Mouse (Mus musculus): Measurements from ENCODE around the gene Zfp948. TPM values are rescaled to one million over a fixed set of nuclear protein-coding genes. Genes with fewer than 3 reads are reported as not detected.

Gene Zfp948
- polyA plus RNA-seq, 1 experiment, result 2.0 TPM

- Histone ChIP-seq H3ac (ENCODE audit: control insufficient read depth, insufficient read length) (peak overlapping the region; percentile 45), H3K36me3 (ENCODE audit: control insufficient read depth, insufficient read depth) (no peaks in the 10 kb centered on the region), H3K4me3 (peak overlapping the region; percentile 39), H3K27me3 (ENCODE audit: control insufficient read depth, insufficient read depth, insufficient read length) (no peaks in the 10 kb centered on the region), H3K4me2 (ENCODE audit: low read depth) (peak overlapping the region; percentile 84), H3K79me2 (ENCODE audit: control insufficient read depth, insufficient read depth) (no peaks in the 10 kb centered on the region)
- no peak for TF ChIP-seq SRF (IDR thresholded peaks at IDR 0.05; ENCODE audit: control insufficient read depth, insufficient read length, low read depth)
- no peak for TF ChIP-seq POLR2A (IDR thresholded peaks at IDR 0.05; ENCODE audit: insufficient read length, low read depth)
- no peak for TF ChIP-seq MAX (IDR thresholded peaks at IDR 0.05; ENCODE audit: low read depth)
- TF ChIP-seq TCF3 (IDR thresholded peaks at IDR 0.05; ENCODE audit: insufficient read length, low read depth), result no peak
- no peak for TF ChIP-seq MYOD1 (IDR thresholded peaks at IDR 0.05; ENCODE audit: control insufficient read depth in 1 of 3, insufficient read length in 2 of 3, low read depth in 2 of 3)
- TF ChIP-seq E2F4 (IDR thresholded peaks at IDR 0.05; ENCODE audit: insufficient read depth), result no peak
- no peak for TF ChIP-seq REST (IDR thresholded peaks at IDR 0.05; ENCODE audit: insufficient read depth, insufficient read length)
- no peak for TF ChIP-seq POLR2AphosphoS2 (IDR thresholded peaks at IDR 0.05; ENCODE audit: insufficient read length, low read depth)
- no peak for TF ChIP-seq TCF12 (IDR thresholded peaks at IDR 0.05; ENCODE audit: insufficient read depth, poor library complexity, severe bottlenecking)
- TF ChIP-seq USF1 (IDR thresholded peaks at IDR 0.05; ENCODE audit: low read depth), result no peak
- no peak for TF ChIP-seq MYOG (IDR thresholded peaks at IDR 0.05; ENCODE audit: control insufficient read depth in 1 of 3, insufficient read depth in 1 of 3, insufficient read length in 2 of 3, low read depth in 2 of 3)
- no peak for TF ChIP-seq CEBPB (IDR thresholded peaks at IDR 0.05; ENCODE audit: insufficient read depth, poor library complexity, severe bottlenecking)
Measured at GRCm38 (mm10) chr17:21531621-21532020, 35.2 kb upstream of the Zfp948 start.

DNA sequence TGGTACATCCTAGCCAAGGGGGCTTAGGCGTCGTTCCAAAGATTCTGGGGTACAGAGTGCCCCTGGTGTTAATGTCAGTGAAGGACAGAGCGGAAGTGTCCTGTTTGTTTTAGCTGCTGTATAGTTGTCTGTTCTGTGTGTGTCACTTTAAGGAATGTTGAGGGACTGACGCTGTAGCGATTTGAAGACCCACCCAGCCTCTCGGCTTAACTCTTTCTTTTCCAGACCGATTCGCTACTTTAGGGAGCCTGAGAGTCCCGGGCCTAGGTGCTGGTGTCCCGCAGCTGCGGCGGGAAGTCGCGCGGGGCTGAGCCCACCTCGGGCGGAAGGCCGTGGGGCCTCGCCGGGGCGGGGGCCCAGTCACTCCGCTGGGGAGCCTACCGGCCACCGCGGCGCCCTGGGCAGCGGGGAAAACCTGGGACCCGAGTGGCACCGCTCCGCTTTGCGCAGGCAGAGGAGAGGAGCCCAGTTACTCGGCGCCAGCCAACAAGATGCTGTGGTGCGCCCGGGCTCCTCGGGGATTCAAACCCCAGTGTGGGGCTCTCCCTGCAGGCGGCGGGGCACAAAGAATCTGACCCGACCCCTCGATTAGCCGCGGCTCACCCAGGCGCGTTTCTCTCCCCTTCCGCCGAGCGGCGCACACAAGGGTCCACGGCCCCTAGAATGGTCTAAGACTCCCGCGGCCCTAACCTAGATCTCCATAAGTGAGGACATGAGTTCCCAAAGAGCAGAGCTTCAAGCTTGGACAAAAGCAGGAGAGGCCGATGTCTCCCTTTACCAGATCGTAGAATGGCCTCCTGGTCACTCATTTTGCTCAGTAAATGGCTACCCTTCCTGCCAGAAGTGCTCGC, 34.5 kb upstream of the Zfp948 start:
- Histone ChIP-seq H3K4me3 (peak overlapping the region; percentile 39), H3K27me3 (ENCODE audit: control insufficient read depth, insufficient read depth, insufficient read length) (no peaks in the 10 kb centered on the region), H3K79me2 (ENCODE audit: control insufficient read depth, insufficient read depth) (no peaks in the 10 kb centered on the region), H3K4me2 (ENCODE audit: low read depth) (peak overlapping the region; percentile 84), H3K36me3 (ENCODE audit: control insufficient read depth, insufficient read depth) (no peaks in the 10 kb centered on the region), H3ac (ENCODE audit: control insufficient read depth, insufficient read length) (peak overlapping the region; percentile 45)
- TF ChIP-seq USF1 (IDR thresholded peaks at IDR 0.05; ENCODE audit: low read depth) (no peak), POLR2AphosphoS2 (IDR thresholded peaks at IDR 0.05; ENCODE audit: insufficient read length, low read depth) (peak; percentile 42), POLR2A (IDR thresholded peaks at IDR 0.05; ENCODE audit: insufficient read length, low read depth) (peak; percentile 44), TCF12 (IDR thresholded peaks at IDR 0.05; ENCODE audit: insufficient read depth, poor library complexity, severe bottlenecking) (no peak)

DNA sequence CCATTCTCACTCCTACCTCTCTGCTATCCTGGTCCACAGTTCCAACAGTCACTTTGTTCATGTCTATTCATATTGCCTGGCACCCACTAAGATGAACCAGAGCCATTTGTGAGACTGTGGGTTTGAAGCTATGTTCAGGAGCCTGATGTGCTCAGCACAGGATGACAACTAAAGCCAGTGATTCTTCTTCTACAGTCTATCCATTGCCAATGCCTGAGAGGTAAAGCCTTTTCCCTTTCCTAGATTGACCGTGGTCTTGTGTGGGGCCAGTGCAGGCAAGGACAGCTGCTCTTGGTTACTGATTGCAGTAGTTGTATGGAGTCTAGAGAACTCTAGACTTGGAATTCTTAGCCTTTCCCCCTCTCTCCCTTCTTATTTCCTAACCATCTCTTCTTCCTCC, 32.8 kb upstream of the Zfp948 start:
- H3K4me3 ChIP-seq, result no peak overlapping the region
- H3K27me3 ChIP-seq (ENCODE audit: control insufficient read depth, insufficient read depth, insufficient read length), result no peaks in the 10 kb centered on the region
- H3K36me3 ChIP-seq (ENCODE audit: control insufficient read depth, insufficient read depth), result no peaks in the 10 kb centered on the region
- no peak overlapping the region for H3ac ChIP-seq (ENCODE audit: control insufficient read depth, insufficient read length)
- peaks cover 5% of the 10 kb centered on the region for H3K79me2 ChIP-seq (ENCODE audit: control insufficient read depth, insufficient read depth)
- TF ChIP-seq POLR2AphosphoS2 (IDR thresholded peaks at IDR 0.05; ENCODE audit: insufficient read length, low read depth), result no peak
- TF ChIP-seq MYOG (IDR thresholded peaks at IDR 0.05; ENCODE audit: control insufficient read depth in 1 of 3, insufficient read depth in 1 of 3, insufficient read length in 2 of 3, low read depth in 2 of 3), result no peak
- no peak for TF ChIP-seq MYOD1 (IDR thresholded peaks at IDR 0.05; ENCODE audit: control insufficient read depth in 1 of 3, insufficient read length in 2 of 3, low read depth in 2 of 3)
- no peak for TF ChIP-seq E2F4 (IDR thresholded peaks at IDR 0.05; ENCODE audit: insufficient read depth)
- TF ChIP-seq MAX (IDR thresholded peaks at IDR 0.05; ENCODE audit: low read depth), result no peak
- TF ChIP-seq SRF (IDR thresholded peaks at IDR 0.05; ENCODE audit: control insufficient read depth, insufficient read length, low read depth), result no peak
- TF ChIP-seq POLR2A (IDR thresholded peaks at IDR 0.05; ENCODE audit: insufficient read length, low read depth), result no peak
- no peak for TF ChIP-seq REST (IDR thresholded peaks at IDR 0.05; ENCODE audit: insufficient read depth, insufficient read length)
- no peak for TF ChIP-seq CEBPB (IDR thresholded peaks at IDR 0.05; ENCODE audit: insufficient read depth, poor library complexity, severe bottlenecking)
- TF ChIP-seq TCF3 (IDR thresholded peaks at IDR 0.05; ENCODE audit: insufficient read length, low read depth), result no peak
- TF ChIP-seq USF1 (IDR thresholded peaks at IDR 0.05; ENCODE audit: low read depth), result no peak
- no peak for TF ChIP-seq TCF12 (IDR thresholded peaks at IDR 0.05; ENCODE audit: insufficient read depth, poor library complexity, severe bottlenecking)
- H3K4me2 ChIP-seq (ENCODE audit: low read depth), result peak overlapping the region; percentile 39

DNA sequence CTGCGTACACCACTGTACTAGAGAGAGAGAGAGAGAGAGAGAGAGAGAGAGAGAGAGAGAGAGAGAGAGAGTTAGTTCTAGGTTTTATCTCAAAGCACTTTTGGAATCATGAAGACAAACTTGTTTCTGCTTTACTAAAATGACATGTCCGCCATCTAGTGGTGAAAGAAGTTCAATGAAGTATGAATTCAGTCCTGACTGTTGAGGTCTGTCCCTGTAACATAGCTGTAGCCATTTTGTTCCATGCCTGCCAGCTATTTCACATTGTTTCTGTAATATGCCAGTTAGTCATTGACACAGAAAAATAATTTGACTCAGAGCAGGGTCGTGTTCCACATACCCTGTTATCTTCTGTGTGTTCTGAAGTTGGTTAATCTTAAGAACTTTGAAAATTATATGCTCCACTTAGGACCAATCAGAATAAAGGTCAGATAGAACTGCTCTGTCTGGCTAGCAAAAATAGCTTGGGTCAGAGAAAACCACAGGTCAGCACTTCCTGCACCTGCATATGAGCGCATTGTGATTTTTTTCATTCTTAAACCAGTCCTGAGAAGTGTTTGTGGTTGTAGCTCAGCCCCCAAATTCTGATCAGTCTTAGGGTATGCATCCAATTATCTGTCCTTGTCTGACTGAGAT, 32.2 kb upstream of the Zfp948 start:
- Histone ChIP-seq H3K27me3 (ENCODE audit: control insufficient read depth, insufficient read depth, insufficient read length) (no peaks in the 10 kb centered on the region), H3K4me2 (ENCODE audit: low read depth) (peak overlapping the region; percentile 98), H3K79me2 (ENCODE audit: control insufficient read depth, insufficient read depth) (peaks cover 5% of the 10 kb centered on the region), H3K36me3 (ENCODE audit: control insufficient read depth, insufficient read depth) (no peaks in the 10 kb centered on the region), H3ac (ENCODE audit: control insufficient read depth, insufficient read length) (no peak overlapping the region), H3K4me3 (peak overlapping the region; percentile 76)
- no peak for TF ChIP-seq CEBPB (IDR thresholded peaks at IDR 0.05; ENCODE audit: insufficient read depth, poor library complexity, severe bottlenecking)
- TF ChIP-seq POLR2A (IDR thresholded peaks at IDR 0.05; ENCODE audit: insufficient read length, low read depth), result no peak
- no peak for TF ChIP-seq MAX (IDR thresholded peaks at IDR 0.05; ENCODE audit: low read depth)
- TF ChIP-seq SRF (IDR thresholded peaks at IDR 0.05; ENCODE audit: control insufficient read depth, insufficient read length, low read depth), result no peak
- no peak for TF ChIP-seq TCF3 (IDR thresholded peaks at IDR 0.05; ENCODE audit: insufficient read length, low read depth)
- TF ChIP-seq MYOD1 (IDR thresholded peaks at IDR 0.05; ENCODE audit: control insufficient read depth in 1 of 3, insufficient read length in 2 of 3, low read depth in 2 of 3), result no peak
- TF ChIP-seq POLR2AphosphoS2 (IDR thresholded peaks at IDR 0.05; ENCODE audit: insufficient read length, low read depth), result no peak
- TF ChIP-seq E2F4 (IDR thresholded peaks at IDR 0.05; ENCODE audit: insufficient read depth), result no peak
- TF ChIP-seq REST (IDR thresholded peaks at IDR 0.05; ENCODE audit: insufficient read depth, insufficient read length), result no peak
- TF ChIP-seq MYOG (IDR thresholded peaks at IDR 0.05; ENCODE audit: control insufficient read depth in 1 of 3, insufficient read depth in 1 of 3, insufficient read length in 2 of 3, low read depth in 2 of 3), result no peak
- TF ChIP-seq USF1 (IDR thresholded peaks at IDR 0.05; ENCODE audit: low read depth), result no peak
- TF ChIP-seq TCF12 (IDR thresholded peaks at IDR 0.05; ENCODE audit: insufficient read depth, poor library complexity, severe bottlenecking), result no peak

All from myocyte (in vitro differentiated cells).